Mouse (Mus musculus) thymus, adult 2 months (tissue): ENCODE measurements around the gene Frmpd4.

Source experiments
- CTCF ChIP-seq: fragments of 200-500 bp; IDR thresholded peaks from 2 replicates; pipeline ENCODE4 v1.5.1; 2012; ENCODE audit warnings: mild to moderate bottlenecking, control low read depth, low read length, moderate library complexity, borderline replicate concordance; ENCODE audit not compliant: control insufficient read depth, poor library complexity, insufficient read depth; ENCODE audit errors: extremely low read depth
- POLR2A ChIP-seq: fragments of 200-500 bp; IDR thresholded peaks from 2 replicates; pipeline ENCODE4 v1.6.1; 2012; ENCODE audit warnings: mild to moderate bottlenecking, low read length, control low read depth, moderate library complexity; ENCODE audit not compliant: control insufficient read depth, poor library complexity, insufficient read depth; ENCODE audit errors: extremely low read depth

DNA sequence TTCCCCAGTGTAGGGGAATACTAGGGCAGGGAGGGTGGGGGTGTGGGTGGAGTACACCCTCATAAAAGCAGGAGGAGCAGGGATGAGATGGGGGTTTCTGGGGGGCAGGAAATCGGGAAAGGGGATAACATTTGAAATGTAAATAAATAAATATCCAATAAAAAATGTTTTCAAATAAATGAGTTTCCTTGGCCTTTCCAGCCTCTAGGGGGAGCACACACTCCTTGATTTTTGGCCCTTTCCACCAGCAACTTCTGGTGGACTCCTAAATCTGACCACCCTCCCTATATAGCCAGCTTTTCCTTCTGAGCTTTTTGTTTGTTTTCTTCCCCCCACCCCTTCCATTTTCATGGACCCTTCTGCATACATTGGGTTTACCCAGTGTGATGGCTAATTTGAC is 7.3 kb upstream of the Frmpd4 start:
- TF ChIP-seq CTCF (no peak), POLR2A (no peak)
